ENCODE assay signal across 8 mouse cellular contexts in genomic region chr11:69420554-69421000, GRCm38 (mm10). TPM values are rescaled to one million over a fixed set of nuclear protein-coding genes. Genes with fewer than 3 reads are reported as not detected.
DNase-seq lines count a peak whose midpoint lies in the region; ATAC-seq lines count a peak whose summit lies in the region.

No protein-coding gene starts in this region.

- peak overlapping the region; percentile 95 for H3K4me2 ChIP-seq in kidney, embryonic 14.5 days (replicated peaks; ENCODE audit: low read depth, low read length)
- peak overlapping the region; percentile 99 for H3K4me2 ChIP-seq in hindbrain, embryonic 11.5 days (replicated peaks; ENCODE audit: low read depth, low read length)
- peak overlapping the region; percentile 98 for H3K4me2 ChIP-seq in midbrain, embryonic 12.5 days (replicated peaks)

- no peak for ATAC-seq in kidney, embryonic 14.5 days (ENCODE audit: low FRiP score, low TSS enrichment)
- no peak for ATAC-seq in hindbrain, embryonic 11.5 days (ENCODE audit: low FRiP score)
- no peak for ATAC-seq in midbrain, embryonic 12.5 days (ENCODE audit: low FRiP score, low read depth)

- DNase-seq in kidney, postnatal 25 days, result no peak
- peak; percentile 49 for DNase-seq in hindbrain, embryonic 11.5 days (ENCODE audit: low spot score)
- no peak for DNase-seq in urinary bladder, adult 2 months (ENCODE audit: low spot score)
- no peak for DNase-seq in spleen, adult 18-20 months
- DNase-seq in right cerebral cortex, postnatal 10 days (ENCODE audit: low spot score in 2 of 2), result no peak

- H3K4me3 ChIP-seq in kidney, embryonic 14.5 days (ENCODE audit: low read length), result peak overlapping the region; percentile 84
- H3K4me3 ChIP-seq in brown adipose tissue, adult 24 weeks (ENCODE audit: insufficient read depth, low read depth, low read length), result peak overlapping the region; percentile 73
- peak overlapping the region; percentile 80; the same call in 1 of the 2 replicates for H3K4me3 ChIP-seq in hindbrain, embryonic 11.5 days (ENCODE audit: low read depth, low read length)
- peak overlapping the region; percentile 64 for H3K4me3 ChIP-seq in midbrain, embryonic 12.5 days

- no peaks in the 10 kb centered on the region for H3K36me3 ChIP-seq in kidney, embryonic 14.5 days (ENCODE audit: control insufficient read depth, insufficient read depth, low read length)
- no peaks in the 10 kb centered on the region for H3K36me3 ChIP-seq in hindbrain, embryonic 11.5 days (ENCODE audit: control insufficient read depth, insufficient read depth, low read length)
- no peaks in the 10 kb centered on the region for H3K36me3 ChIP-seq in midbrain, embryonic 12.5 days

- H3K27ac ChIP-seq in kidney, embryonic 14.5 days (ENCODE audit: low read depth, low read length), result no peak overlapping the region
- no peak overlapping the region for H3K27ac ChIP-seq in brown adipose tissue, adult 24 weeks (replicated peaks; ENCODE audit: low read depth, low read length)
- no peak overlapping the region for H3K27ac ChIP-seq in hindbrain, embryonic 11.5 days (ENCODE audit: low read depth, low read length)
- H3K27ac ChIP-seq in midbrain, embryonic 12.5 days (replicated peaks), result no peak overlapping the region

- WGBS in kidney, embryonic 14.5 days, result 7% methylated on average over 10 of the region's 10 CpGs
- 9% methylated on average over 9 of the region's 10 CpGs for WGBS in hindbrain, embryonic 11.5 days
- 8% methylated on average over 10 of the region's 10 CpGs for WGBS in midbrain, embryonic 12.5 days

- peaks cover 35% of the 10 kb centered on the region for H3K4me1 ChIP-seq in kidney, embryonic 14.5 days (ENCODE audit: control insufficient read depth, insufficient read depth, low read length)
- peaks cover 2% of the 10 kb centered on the region; the same call in 1 of the 2 replicates for H3K4me1 ChIP-seq in brown adipose tissue, adult 24 weeks (ENCODE audit: control insufficient read depth, insufficient read depth, insufficient read length, low read length)
- peaks cover 7% of the 10 kb centered on the region; the same call in 1 of the 2 replicates for H3K4me1 ChIP-seq in hindbrain, embryonic 11.5 days (replicated peaks; ENCODE audit: control insufficient read depth, insufficient read depth, low read length)
- peaks cover 41% of the 10 kb centered on the region for H3K4me1 ChIP-seq in midbrain, embryonic 12.5 days

- peaks cover 22% of the 10 kb centered on the region for H3K27me3 ChIP-seq in kidney, embryonic 14.5 days (ENCODE audit: control insufficient read depth, insufficient read depth, low read length)
- peaks cover 17% of the 10 kb centered on the region for H3K27me3 ChIP-seq in hindbrain, embryonic 11.5 days (ENCODE audit: control insufficient read depth, insufficient read depth, low read length)
- H3K27me3 ChIP-seq in midbrain, embryonic 12.5 days, result peaks cover 39% of the 10 kb centered on the region

- H3K9ac ChIP-seq in kidney, embryonic 14.5 days (ENCODE audit: low read depth, low read length), result peak overlapping the region; percentile 52; the same call in 1 of the 2 replicates
- H3K9ac ChIP-seq in hindbrain, embryonic 11.5 days (ENCODE audit: low read depth, low read length), result no peak overlapping the region
- H3K9ac ChIP-seq in midbrain, embryonic 12.5 days (replicated peaks), result peak overlapping the region; percentile 34; the same call in 1 of the 2 replicates

- no peaks in the 10 kb centered on the region for H3K9me3 ChIP-seq in kidney, embryonic 14.5 days (ENCODE audit: control insufficient read depth, low read length)
- H3K9me3 ChIP-seq in hindbrain, embryonic 11.5 days (ENCODE audit: control insufficient read depth, low read length), result no peaks in the 10 kb centered on the region
- H3K9me3 ChIP-seq in midbrain, embryonic 12.5 days, result no peaks in the 10 kb centered on the region

RNA-seq across cellular contexts. Expression of gene Kdm6b, which starts 7.1 kb away (rescaled TPM):
- polyA plus RNA-seq in kidney, embryonic 14.5 days (2014; fragmentation: Nextera tagmentation; extraction: Ambion mirVana), result 36.1 and 37.4 TPM in 2 replicates
- 13.9 and 16.9 TPM in 2 replicates for polyA plus RNA-seq in brown adipose tissue, adult 24 weeks (2012; ENCODE audit: insufficient read depth, insufficient read length, missing spikeins)
- polyA plus RNA-seq in hindbrain, embryonic 11.5 days (2014; fragmentation: Nextera tagmentation; extraction: Ambion mirVana), result 33.7 and 40.9 TPM in 2 replicates
- polyA plus RNA-seq in midbrain, embryonic 12.5 days (2016; fragmentation: Nextera tagmentation; extraction: Ambion mirVana), result 48.7 and 50.7 TPM in 2 replicates
- polyA plus RNA-seq in urinary bladder, adult 2 months (2012; rRNA removed), result 3.3 and 10.7 TPM in 2 replicates

RNA-seq across cellular contexts. Expression of gene Tmem88, which starts 22.5 kb away (rescaled TPM):
- polyA plus RNA-seq in kidney, embryonic 14.5 days (2014; fragmentation: Nextera tagmentation; extraction: Ambion mirVana), result 36.8 and 39.6 TPM in 2 replicates
- polyA plus RNA-seq in brown adipose tissue, adult 24 weeks (2012; ENCODE audit: insufficient read depth, insufficient read length, missing spikeins), result 4.1 and 8.3 TPM in 2 replicates
- polyA plus RNA-seq in hindbrain, embryonic 11.5 days (2014; fragmentation: Nextera tagmentation; extraction: Ambion mirVana), result 15.7 and 17.1 TPM in 2 replicates
- polyA plus RNA-seq in midbrain, embryonic 12.5 days (2016; fragmentation: Nextera tagmentation; extraction: Ambion mirVana), result 11.4 and 12.1 TPM in 2 replicates
- polyA plus RNA-seq in urinary bladder, adult 2 months (2012; rRNA removed), result 11.5 and 11.6 TPM in 2 replicates

RNA-seq across cellular contexts. Expression of gene Cyb5d1, which starts 25.1 kb away (rescaled TPM):
- 11.1 and 23.9 TPM in 2 replicates for polyA plus RNA-seq in kidney, embryonic 14.5 days (2014; fragmentation: Nextera tagmentation; extraction: Ambion mirVana)
- 16.1 and 18.9 TPM in 2 replicates for polyA plus RNA-seq in brown adipose tissue, adult 24 weeks (2012; ENCODE audit: insufficient read depth, insufficient read length, missing spikeins)
- polyA plus RNA-seq in hindbrain, embryonic 11.5 days (2014; fragmentation: Nextera tagmentation; extraction: Ambion mirVana), result 32.7 and 45.2 TPM in 2 replicates
- polyA plus RNA-seq in midbrain, embryonic 12.5 days (2016; fragmentation: Nextera tagmentation; extraction: Ambion mirVana), result 52.9 and 53.8 TPM in 2 replicates
- polyA plus RNA-seq in urinary bladder, adult 2 months (2012; rRNA removed), result 43.0 and 48.0 TPM in 2 replicates

RNA-seq across cellular contexts. Expression of gene Naa38, which starts 25.3 kb away (rescaled TPM):
- polyA plus RNA-seq in kidney, embryonic 14.5 days (2014; fragmentation: Nextera tagmentation; extraction: Ambion mirVana), result 172 and 221 TPM in 2 replicates
- polyA plus RNA-seq in brown adipose tissue, adult 24 weeks (2012; ENCODE audit: insufficient read depth, insufficient read length, missing spikeins), result 249 and 290 TPM in 2 replicates
- polyA plus RNA-seq in hindbrain, embryonic 11.5 days (2014; fragmentation: Nextera tagmentation; extraction: Ambion mirVana), result 120 and 124 TPM in 2 replicates
- polyA plus RNA-seq in midbrain, embryonic 12.5 days (2016; fragmentation: Nextera tagmentation; extraction: Ambion mirVana), result 98.9 and 105 TPM in 2 replicates
- polyA plus RNA-seq in urinary bladder, adult 2 months (2012; rRNA removed), result 143 and 188 TPM in 2 replicates

RNA-seq across cellular contexts. Expression of gene Chd3, which starts 51.4 kb away (rescaled TPM):
- 56.7 and 59.7 TPM in 2 replicates for polyA plus RNA-seq in kidney, embryonic 14.5 days (2014; fragmentation: Nextera tagmentation; extraction: Ambion mirVana)
- 19.4 and 27.0 TPM in 2 replicates for polyA plus RNA-seq in brown adipose tissue, adult 24 weeks (2012; ENCODE audit: insufficient read depth, insufficient read length, missing spikeins)
- 44.3 and 57.1 TPM in 2 replicates for polyA plus RNA-seq in hindbrain, embryonic 11.5 days (2014; fragmentation: Nextera tagmentation; extraction: Ambion mirVana)
- 78.7 and 88.5 TPM in 2 replicates for polyA plus RNA-seq in midbrain, embryonic 12.5 days (2016; fragmentation: Nextera tagmentation; extraction: Ambion mirVana)
- polyA plus RNA-seq in urinary bladder, adult 2 months (2012; rRNA removed), result 85.5 and 132 TPM in 2 replicates
